Mouse (Mus musculus) natural killer cell, adult 2 months (primary cell): Measurements from ENCODE around the gene Zfp36l2.
"Not testable (repeated sequence)": the region's sequence is repeated elsewhere in the genome, so short reads cannot be mapped to it uniquely, and the experiment has no call there.

Source experiments
- DNase-seq, 2 experiments: peaks; one replicate each; pipeline ENCODE4 v3.0.0; 2022; ENCODE audit warnings: low spot score in 2 of 2

The Zfp36l2 gene

DNA sequence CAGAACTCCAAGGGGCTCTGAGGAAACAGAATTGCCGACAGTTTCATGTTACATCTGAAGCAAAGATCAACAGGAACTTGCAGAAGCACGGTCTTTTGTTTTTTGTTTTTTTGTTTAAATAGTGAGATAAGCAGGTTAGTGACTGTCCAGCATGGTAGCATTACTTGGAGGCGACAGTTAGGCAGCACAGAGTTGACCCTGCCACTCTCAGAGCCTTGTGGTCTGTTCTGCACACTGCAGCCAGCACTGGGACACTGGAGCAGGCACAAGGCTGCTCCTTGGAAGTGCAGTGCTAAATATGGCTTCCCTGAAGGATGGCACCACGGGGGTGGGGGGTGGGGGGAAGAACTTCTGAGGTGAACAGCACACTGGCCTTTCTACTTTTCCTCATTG, 7.3 kb upstream of the Zfp36l2 start:
- no peak for DNase-seq

DNA sequence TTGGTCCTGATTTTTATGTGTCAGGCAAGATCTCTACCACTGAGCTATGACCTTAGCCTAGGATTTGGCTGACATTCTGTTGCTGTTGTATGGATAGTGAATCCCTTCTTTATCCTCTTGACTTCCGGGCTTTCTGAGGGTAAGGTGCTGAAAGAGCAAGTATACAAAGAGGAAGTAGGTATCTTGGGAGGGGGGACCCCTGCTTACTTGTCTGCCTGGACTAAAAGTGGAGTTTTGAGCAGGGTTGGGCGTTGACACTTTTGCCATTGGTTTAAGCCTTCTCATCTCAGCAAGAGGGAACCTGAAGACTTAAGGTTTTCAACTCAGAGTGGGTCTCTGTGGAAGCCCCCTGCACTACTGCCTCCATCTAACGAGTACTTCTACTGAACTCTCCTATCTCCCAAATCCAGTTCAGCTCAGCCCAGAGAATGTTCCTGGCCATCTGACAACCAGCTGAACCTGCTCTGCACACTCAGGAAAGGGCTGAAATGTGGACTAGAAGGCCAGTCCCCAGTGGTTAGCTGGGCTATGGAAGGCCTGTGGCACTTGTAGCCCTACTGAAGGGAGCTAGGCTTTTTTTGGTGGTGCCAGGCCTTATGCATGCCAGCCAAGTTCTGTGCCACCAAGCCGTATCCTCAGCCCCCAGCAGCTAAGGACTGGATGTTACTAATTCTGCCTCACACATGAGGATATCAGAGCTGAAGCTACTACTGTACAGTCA, 6.7 kb upstream of the Zfp36l2 start:
- DNase-seq, result no peak

DNA sequence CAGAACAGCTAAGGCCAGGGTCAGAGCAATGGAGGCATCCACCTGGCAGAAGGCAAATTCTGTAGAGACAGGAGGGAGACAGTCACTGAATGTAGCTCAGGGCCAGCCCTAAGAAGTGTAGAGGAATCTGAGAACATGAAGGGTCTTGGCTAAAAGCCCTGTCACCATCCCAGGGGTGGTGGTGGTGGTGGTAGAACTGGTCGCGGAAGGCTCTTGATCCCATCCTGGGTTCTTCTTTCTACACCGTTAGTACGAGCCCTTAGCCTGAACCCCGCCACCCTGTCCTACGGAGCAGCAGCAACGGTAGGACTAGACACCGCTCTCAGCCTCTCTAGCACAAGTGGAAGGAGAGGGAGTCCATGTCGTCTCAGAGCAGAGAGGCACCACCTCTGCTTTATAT, 5.7 kb upstream of the Zfp36l2 start:
- no peak for DNase-seq

DNA sequence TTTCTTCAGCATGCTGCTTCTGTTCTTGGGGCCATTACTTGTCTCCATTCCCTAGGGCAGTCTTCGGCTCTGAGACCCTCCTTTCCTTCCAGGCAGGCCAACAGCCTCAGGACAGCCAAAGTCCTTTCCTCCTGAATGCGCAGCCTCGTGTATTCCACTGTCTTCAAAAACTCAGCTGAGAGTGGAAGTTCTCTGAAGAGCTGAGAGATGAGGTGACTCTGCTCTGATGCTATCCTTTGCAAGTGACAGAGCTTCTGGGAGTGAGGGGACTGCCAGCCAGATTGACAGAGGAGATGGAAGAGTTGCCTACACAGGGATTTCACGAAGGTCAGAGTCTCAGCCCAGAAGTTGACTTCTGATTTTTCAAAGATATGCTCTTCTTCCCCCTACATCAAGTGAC, 4.2 kb upstream of the Zfp36l2 start:
- no peak for DNase-seq

DNA sequence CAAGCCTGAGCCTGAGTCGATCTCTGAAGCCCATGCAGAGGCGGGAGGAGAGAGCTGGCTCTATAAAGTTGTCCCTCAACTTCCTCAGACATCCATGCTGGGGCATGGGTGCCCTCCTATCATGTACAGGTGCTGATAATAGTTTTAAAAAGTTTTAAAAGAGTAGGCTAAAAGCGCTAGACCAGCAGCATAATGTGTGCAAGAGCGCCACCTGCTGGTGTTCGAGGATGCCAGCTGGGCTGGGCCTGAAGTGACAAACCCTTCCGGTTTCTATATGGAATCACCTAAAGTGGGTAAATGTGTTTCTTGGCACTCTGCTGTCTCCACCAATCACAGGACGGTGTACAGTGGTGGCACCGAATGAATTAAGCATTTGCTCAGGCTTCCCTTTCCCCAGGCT, 3.1 kb upstream of the Zfp36l2 start:
- DNase-seq, result peak; percentile 85 to 89

DNA sequence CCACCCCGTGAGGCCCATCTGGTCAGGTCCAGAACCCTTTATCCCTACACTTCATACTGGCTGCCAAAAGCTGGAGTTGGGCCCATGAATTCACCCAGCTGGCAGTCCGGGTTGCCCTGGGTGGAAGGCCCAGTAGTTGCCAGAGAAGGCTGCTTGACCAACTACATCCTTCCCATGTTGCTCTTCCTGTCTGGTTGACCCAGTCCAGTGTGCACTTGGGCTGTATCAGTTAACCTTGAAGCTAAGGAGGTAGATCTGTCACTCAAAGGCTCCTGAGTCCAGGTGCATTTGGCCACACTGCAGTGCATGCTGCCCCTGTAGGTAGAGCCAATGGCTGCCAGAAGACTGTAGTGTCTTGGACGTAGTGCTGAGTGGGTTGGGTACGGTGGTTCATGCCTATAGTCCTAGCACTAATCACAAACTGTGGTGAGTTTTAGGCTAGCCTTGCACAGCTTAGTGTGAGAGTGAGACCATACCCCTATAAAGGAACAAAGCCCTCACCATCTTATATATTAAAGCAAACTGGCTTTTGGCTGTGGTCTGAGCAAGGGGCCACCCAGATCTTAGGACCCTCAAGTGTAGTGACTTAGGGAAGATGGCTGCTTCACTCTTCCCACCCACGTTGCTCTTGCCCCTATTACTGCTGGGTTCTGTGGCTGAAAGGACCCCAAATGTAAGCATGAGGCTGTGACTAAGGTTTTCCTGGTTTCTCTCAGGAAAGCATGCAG, 1.5 kb upstream of the Zfp36l2 start:
- peak in 1 of 2 experiments; percentile 26 for DNase-seq

DNA sequence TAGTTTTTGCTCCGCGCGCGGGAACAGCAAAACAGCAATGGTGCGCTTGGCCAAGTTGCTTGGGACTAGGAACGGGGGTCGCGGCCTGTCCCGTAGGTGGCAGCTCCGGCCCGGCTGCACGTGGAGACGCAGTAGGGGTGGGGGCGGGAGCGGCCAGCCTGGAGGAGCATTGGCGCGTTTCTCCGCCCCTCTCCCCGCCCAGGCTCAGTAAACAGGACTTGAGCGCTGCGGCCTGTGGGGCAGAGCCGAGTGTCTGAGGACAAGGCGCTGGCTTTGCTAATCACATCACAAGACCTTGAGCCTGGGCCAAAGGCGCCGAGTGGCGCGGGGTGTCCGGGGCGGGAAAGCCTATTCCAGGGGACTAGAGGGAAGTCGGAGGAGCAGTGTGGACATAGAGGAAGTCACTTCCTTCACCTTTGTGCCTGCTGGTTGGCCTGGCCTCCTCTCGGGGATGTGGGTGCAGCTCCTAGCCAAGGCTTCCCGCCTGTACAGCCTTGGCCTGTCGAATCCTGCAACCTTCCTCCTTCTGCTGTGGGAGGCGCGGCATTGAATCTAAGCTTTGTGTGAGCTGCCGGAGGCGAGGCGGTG, 721 bp upstream of the Zfp36l2 start:
- DNase-seq, result peak; percentile 85 to 90

DNA sequence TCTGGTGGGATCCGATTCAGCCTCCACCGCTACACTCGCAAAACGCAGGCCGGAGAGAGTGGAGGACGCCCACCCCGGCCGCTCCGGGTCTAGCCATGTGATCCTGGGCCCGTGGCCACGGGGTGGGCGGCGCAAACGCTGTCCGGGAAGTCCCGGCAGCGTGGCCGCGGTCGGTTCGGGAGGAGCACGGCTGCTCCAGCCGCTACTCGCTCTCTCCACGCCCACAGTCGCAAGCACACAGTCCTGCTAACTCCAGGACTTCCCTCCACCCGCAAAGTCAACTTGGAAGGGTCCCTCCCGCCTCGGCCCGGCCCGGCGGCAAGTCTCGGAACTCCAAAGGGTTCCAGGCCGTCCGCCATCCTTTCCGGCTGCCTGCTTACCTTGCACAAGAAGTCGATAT, 483 bp downstream of the Zfp36l2 start:
- not testable (repeated sequence) for DNase-seq

DNA sequence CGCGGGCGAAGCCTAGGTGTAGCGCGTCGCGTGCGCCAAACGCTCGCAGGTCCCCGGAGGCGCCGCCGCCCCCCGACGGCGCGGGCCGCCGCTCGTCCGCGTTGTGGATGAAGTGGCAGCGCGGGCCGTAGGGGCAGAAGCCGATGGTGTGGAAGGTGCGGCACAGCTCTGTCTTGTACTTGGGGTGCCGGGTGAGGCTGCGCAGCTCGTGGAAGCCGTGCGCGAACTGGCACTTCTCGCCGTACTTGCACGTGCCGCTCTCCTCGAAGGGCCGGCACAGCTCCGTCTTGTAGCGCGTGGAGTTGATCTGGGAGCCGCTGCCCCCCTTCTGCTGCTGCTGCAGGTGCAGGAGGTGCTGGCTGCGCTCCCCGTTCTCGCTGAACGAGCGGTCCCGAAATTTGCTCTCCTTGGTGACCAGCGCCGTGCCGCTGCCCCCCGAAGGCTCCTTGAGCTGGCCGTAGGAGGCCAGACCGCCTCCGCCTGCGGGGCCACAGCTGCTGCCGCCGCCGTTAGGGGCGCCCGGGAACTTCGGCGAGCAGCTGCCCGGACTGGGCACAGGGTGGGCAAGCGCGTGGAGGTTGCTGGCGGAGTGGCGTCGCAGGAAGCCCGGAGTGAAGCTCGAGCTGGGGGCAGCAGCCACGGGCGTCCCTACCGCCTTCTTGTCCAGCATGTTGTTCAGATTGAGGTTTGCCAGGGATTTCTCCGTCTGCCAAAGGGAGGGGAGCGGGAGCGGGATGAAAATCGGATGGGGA, 1.1 kb downstream of the Zfp36l2 start:
- peak; percentile 61 to 64 for DNase-seq

DNA sequence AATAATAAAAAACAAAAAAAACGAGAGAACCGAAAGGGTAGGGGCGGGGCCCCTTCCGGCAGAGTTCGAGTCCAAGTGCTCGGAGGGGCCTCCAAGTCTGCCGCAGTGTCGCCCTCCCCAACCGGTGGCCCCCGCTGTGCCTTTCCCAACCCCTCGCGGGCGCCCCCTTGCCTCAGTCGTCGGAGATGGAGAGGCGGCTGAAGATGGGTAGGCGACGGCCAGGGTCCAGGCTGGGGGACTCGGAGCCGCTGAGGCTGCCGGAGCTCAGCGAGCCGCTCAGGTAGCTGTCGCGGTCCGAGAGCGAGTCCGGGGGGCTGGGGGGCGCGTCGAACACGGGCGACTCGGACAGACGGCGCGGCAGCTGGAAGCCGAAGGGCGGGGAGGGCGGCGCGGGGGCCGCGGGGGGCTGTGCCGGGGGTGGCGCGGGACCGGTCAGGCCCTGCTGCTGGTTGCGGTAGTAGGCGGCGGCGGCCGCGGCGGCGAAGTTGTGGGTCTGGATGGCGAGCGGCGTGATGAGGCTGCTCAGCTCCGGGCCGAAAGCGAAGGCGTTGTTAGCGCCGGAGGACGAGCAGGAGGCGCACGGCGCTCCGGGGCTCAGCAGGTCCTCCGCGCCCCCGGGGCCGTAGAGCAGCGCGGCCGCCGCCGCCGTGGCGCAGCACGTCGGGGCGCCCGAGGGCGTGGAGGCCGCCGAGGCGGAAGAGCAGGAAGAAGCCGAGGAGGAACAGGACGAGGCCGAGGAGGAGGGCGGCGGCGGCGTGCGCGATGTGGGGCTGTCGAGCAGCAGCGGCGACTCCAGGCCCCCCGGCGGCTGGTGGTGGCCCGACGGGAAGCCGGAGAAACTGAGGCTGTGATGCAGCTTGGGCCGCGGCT, 1.9 kb downstream of the Zfp36l2 start:
- DNase-seq, result peak; percentile 74 to 75

DNA sequence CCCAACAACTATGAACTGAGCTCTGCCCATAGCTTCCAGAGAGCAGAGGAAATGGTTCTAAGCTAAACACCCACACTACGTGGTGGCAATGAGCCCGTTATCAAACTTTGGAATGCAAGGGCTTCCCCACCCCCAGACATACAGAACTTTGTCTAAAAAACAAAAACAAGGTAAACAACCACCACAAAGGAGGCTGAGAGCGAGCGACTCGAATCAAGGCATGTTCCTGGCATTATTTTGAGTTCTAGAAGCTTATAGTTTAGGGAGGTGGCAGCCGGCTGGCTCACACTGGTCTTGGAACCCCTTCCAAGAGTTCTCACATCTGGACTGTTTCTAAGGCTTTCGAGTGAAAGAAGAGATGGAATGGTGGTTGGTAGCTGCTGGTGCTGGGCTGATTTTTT, 2.7 kb downstream of the Zfp36l2 start:
- peak; percentile 44 to 45 for DNase-seq

DNA sequence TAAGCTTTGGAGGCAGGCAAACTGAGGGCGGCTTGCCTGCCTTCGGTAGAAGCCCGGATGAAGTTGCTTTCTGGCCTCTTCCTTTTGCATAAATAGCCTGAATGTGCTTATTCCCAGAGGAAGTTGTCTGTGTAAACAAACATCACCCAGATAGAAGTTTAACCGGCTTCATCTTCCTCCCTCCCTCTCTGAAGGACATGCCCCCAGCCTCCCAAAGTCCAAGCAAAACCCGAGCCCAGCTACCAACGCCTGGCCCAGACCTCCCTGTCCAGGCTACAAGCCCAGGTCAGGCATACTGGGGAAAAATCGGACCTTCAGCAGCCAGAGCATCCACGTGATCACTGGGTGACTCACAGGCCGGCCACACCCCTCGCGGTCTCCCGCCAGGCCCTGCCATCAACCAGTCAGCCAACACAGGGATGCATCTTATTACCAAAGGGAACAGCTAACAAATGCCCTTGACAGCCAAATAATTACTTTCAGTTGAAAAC, 4.4 kb downstream of the Zfp36l2 start:
- peak; percentile 88 to 90 for DNase-seq

DNA sequence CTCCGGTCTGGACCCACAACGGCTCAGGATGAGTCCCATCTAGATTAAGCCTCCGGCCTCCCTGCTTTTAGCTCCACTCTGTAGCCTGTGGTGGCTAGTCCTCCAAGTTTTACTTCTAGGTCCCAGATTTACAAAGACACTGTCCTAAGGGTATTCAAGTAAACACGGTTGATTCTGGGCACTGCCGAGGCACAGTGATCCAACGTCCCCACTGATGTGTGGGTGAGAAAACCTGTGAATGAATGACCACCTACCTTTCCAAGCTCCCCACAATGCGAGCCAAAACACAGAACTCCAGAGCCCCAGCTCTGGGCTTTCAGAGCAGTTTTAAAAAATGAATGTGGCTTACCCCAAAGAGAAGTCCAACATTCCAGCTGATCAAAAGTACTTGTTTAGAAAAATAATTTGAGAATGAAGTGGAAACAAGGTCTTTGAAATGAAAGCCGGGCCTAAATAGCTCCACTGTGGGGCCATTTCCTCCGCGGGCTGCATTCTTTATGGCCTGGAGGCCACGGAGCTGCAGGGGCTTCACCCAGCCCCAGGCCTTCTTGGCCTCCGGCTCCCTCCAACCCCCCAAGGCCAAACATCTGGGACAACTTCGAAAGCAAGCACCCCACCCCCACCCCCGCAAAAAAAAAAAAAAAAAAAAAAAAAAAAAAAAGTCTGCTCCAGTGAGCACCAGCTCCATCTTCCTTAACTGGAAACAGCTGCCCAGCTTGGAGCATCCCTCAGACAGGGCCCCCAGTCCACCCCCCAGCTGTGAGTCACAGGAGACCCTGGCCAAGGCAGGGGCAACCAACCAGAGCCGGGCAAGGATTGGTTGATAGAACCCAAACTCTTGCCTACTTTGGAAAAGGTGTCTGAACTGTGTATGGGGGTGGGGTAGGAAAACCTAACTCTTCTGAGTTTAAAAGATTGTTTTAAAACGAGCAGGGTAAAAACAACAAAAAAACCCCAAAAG, 5.2 kb downstream of the Zfp36l2 start:
- peak; percentile 50 to 52 for DNase-seq

DNA sequence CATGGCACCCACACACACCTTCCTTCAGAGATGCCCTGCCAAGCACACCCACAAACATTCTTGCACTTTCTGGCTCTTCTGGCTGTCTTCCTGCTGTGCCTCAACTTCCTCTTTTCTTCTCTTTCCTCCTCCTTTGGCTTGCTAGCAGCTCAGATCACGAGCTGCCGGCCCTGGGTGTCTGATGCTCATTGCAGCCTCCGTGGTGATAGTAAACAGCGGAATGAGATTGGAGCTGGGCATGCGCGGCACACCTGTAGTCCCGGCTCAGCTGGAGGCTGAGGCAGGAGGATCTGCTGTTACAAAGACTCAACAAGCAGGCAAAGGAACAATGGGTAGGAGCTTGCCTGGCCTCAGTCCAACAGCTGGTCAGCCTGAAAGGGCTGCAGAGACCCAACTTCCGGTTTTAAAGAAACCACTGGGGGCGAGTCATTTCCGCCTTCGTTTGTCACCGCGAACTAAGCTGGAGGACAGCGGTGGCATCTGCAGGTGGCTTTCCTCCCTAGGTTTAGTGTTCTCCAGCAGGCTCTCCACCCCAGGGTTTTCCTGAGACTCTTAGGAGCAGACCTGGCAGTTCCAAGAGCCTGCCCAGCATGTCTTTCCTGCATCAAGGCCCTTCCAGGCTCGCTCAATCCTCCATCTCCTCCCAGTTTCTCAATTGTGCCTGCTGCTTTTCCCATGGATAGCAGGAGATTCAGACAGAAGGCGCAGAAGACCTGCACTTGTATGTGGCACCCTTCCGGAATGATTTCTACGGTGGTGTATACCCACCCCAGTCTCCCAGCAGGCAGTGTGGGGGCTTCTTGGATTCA, 6.0 kb downstream of the Zfp36l2 start:
- peak; percentile 86 to 89 for DNase-seq

DNA sequence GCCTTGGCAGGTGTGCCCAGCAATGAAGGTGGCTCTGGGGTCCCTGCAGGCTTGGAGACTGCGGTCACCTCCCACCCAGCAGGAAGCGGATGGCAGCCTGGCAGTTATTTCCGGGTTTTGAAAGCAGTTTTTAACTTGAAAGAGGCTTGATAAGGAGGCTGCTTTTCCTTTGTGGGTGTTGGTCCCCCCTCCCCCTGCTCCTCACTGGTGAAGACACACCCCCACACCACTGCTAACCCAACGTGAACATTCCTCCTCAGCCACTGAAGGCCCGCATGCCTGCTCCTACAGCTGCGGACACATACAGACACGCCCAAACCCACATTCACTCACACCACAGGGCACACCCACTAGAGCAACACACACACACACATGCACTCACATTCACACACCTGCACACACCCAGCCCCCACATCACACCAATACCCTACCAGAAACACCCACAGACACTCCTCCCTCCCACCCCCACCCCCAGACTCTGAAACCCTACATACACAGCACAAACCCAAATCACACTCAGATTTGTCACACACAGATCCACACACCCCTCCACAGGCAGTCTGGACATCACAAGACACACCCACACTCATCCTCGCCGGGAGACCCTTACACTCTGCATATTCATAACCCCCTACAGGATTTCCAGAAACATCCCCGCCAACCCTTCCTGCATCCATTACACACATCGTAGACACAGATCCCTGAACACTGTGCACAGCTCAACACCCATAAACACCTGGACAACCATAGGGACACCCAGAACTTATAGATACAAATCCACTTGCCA, 6.8 kb downstream of the Zfp36l2 start:
- DNase-seq, result peak; percentile 88 to 92

DNA sequence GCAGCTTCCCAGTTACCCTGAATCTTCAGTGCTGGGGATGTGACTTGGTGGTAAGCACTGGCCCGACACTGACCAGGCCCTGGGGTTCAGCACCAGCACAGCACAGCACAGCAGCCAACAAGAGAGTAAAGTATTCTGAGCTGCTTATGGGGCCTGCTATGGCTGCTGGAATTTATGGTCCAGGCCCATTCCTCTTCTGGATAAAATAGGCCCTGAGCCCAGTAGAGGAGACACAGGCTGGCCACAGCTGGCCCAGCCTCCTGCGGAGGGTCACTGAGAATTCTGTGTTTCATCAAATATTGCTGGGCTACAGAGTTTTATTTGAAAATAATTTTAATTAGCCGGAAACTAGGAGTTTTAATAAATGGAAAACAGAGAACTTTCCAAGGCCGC, 7.8 kb downstream of the Zfp36l2 start:
- no peak for DNase-seq

DNA sequence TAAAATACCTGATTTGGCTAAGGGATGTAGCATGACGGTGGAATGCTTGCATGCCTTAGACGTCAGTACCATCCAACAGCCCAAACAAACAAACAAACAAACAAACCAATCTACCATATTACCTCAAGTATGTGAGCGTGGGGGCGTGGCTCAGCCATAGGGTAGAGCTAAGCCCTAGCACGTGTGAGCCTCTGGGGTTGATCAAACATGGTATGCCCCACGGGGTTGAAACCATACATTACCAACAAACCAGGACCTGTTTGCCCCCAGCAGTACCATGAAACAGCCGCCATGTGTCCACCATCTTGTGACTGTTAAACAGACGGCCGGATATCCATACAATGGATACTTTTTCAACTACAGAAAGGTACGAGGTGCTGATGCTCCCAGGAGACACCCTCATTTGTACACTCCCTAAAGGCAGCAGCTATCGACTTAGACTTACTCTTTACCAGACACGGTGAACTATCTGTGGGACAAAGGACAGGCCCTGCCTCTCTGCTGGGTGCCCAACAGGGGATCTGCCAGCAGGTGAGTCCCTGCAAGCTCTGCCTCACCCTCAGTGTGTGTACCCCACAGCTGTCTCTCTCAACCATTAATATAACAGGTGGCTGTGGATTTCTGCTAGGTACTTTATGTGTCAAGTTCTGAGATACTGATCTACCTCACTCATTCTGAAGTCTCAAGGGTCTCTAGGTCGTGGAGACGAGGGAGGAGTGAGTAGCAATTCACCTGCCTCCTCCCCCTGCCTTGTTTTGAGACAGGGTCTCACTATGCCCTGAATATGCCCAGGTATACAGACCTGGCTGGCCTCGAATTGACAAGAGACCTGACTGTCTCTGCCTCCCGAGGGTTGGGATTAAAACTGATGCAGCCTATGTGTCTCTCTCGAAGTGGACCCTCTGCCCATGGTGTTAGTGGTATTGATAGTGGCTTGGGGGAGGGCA, 8.4 kb downstream of the Zfp36l2 start:
- DNase-seq, result no peak
